Mouse (Mus musculus): ENCODE measurements at regions not wholly inside any gene's neighbourhood (a gene's known extent, or its start where the extent isn't known, plus 50 kb on each side); places are given as distances from the start of the nearest gene placed in this dataset.

DNA sequence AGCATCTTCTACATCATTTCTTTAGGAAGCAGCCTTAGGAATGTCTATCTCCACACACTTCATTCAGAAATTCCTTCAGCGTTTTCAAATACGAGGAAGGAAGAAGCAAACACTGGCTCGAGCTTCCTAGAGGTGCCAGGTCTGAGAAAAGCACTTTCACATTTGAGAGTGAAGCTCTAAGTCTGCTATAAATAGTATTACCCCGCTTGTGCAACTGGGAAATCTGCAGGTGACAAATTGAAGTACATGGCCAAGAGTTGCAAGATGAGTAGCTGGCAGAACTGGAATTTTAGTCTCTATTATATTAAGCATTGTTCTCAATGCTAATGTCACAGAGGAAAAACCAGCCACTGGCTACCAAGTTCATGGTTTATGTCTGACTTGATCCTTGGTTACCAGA, 73.2 kb upstream of the Klf7 start:
- Histone ChIP-seq H3K9me3 (replicated peaks; ENCODE audit: insufficient read depth, low read length) (no peaks in the 10 kb centered on the region), H3K79me2 (ENCODE audit: control insufficient read depth, insufficient read depth, low read length, poor library complexity) (no peaks in the 10 kb centered on the region), H3K36me3 (ENCODE audit: control insufficient read depth in 1 of 2, insufficient read depth in 2 of 2, low read length in 2 of 2) (no peaks in the 10 kb centered on the region), H3K27ac (ENCODE audit: control insufficient read depth, low read depth, low read length) (no peak overlapping the region), H3K4me3 (ENCODE audit: control insufficient read depth in 1 of 2, insufficient read depth in 1 of 2, low read depth in 2 of 2, low read length in 2 of 2) (no peak overlapping the region), H3K27me3 (ENCODE audit: control insufficient read depth in 1 of 2, insufficient read depth in 2 of 2, low read length in 2 of 2) (no peaks in the 10 kb centered on the region; a peak in 1 of 4 replicates), H3K9ac (ENCODE audit: control insufficient read depth, low read depth, low read length, poor library complexity, severe bottlenecking) (no peak overlapping the region), H3K4me1 (ENCODE audit: control insufficient read depth in 1 of 2, insufficient read depth in 2 of 2, low read length in 2 of 2) (no peaks in the 10 kb centered on the region)
- TF ChIP-seq TCF12 (IDR thresholded peaks at IDR 0.05; ENCODE audit: low read depth, low read length) (no peak), MEF2A (IDR thresholded peaks at IDR 0.05; ENCODE audit: extremely low read depth, insufficient replicate concordance, low read depth, low read length, poor library complexity, severe bottlenecking) (no peak), POLR2AphosphoS5 (IDR thresholded peaks at IDR 0.05; ENCODE audit: borderline replicate concordance, low read depth, low read length) (no peak), E2F4 (IDR thresholded peaks at IDR 0.05; ENCODE audit: borderline replicate concordance, low read depth, low read length) (no peak), CHD1 (IDR thresholded peaks at IDR 0.05; ENCODE audit: low read depth, low read length) (no peak), CHD2 (IDR thresholded peaks at IDR 0.05; ENCODE audit: low read length) (no peak), ZC3H11A (IDR thresholded peaks at IDR 0.05; ENCODE audit: low read depth, low read length) (no peak), GATA1 (IDR thresholded peaks at IDR 0.05; ENCODE audit: low read depth, low read length) (no peak), BHLHE40 (IDR thresholded peaks at IDR 0.05; ENCODE audit: borderline replicate concordance, low read depth, low read length) (no peak), MAZ (IDR thresholded peaks at IDR 0.05; ENCODE audit: low read depth, low read length) (no peak), CTCF (IDR thresholded peaks at IDR 0.05 in 2 of 3, conservative IDR thresholded peaks at IDR 0.05 in 1 of 3; ENCODE audit: control insufficient read depth in 1 of 3, insufficient read depth in 1 of 3, low read depth in 2 of 3, low read length in 3 of 3, poor library complexity in 1 of 3, severe bottlenecking in 1 of 3) (no peak), TAL1 (IDR thresholded peaks at IDR 0.05; ENCODE audit: low read length) (no peak), USF2 (IDR thresholded peaks at IDR 0.05; ENCODE audit: borderline replicate concordance in 1 of 2, insufficient read depth in 1 of 2, low read depth in 1 of 2, low read length in 2 of 2) (no peak), MAX (IDR thresholded peaks at IDR 0.05; ENCODE audit: low read length) (no peak)
- no peak for DNase-seq (ENCODE audit: low read depth, low spot score)

DNA sequence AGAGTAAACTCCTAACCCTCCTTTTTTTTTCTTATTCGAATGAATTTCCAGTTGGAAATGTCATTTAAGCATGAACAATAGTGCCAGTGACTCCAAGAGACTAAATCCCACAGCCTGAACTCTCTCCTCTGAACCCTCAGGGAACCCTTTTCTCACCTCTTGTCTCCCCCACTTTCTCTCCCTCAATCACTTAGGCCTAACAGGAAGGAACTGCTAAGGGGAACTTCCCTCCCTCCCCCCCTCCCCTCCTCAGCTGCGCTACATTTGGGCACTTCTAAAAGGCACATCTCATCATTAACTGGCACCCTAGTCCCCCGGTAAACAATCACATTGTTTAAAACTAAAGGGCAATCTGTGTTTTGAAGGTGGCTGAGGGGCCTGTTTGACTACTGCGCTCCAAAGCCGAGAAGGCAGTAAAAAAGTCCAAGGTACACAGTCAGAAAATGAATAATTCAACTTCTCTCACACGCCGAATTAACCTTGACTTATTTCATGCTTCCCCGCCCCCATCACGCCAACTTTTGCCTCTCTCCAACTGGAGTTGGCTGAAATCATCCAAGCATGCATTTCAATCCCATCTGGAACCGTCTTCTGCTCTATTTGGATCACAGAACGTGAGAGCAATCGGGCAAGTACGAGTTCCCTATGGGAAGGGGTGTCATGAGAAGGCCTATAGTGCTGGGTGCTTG, 71.2 kb upstream of the Klf7 start:
- no peak overlapping the region for H3K9ac ChIP-seq (ENCODE audit: control insufficient read depth, low read depth, low read length, poor library complexity, severe bottlenecking)
- no peaks in the 10 kb centered on the region for H3K36me3 ChIP-seq (ENCODE audit: control insufficient read depth in 1 of 2, insufficient read depth in 2 of 2, low read length in 2 of 2)
- TF ChIP-seq EP300 (IDR thresholded peaks at IDR 0.05; ENCODE audit: low read depth in 1 of 2, low read length in 2 of 2): no peak
- no peak for TF ChIP-seq CTCF (IDR thresholded peaks at IDR 0.05 in 2 of 3, conservative IDR thresholded peaks at IDR 0.05 in 1 of 3; ENCODE audit: control insufficient read depth in 1 of 3, insufficient read depth in 1 of 3, low read depth in 2 of 3, low read length in 3 of 3, poor library complexity in 1 of 3, severe bottlenecking in 1 of 3)
- no peak for TF ChIP-seq CHD2 (IDR thresholded peaks at IDR 0.05; ENCODE audit: low read length)
- TF ChIP-seq ZC3H11A (IDR thresholded peaks at IDR 0.05; ENCODE audit: low read depth, low read length): no peak
- TF ChIP-seq TBP (IDR thresholded peaks at IDR 0.05; ENCODE audit: low read depth, low read length): no peak
- no peak for TF ChIP-seq SIN3A (IDR thresholded peaks at IDR 0.05; ENCODE audit: low read length)
- TF ChIP-seq JUND (IDR thresholded peaks at IDR 0.05; ENCODE audit: low read depth, low read length): no peak
- TF ChIP-seq TCF12 (IDR thresholded peaks at IDR 0.05; ENCODE audit: low read depth, low read length): no peak
- TF ChIP-seq MXI1 (IDR thresholded peaks at IDR 0.05; ENCODE audit: low read depth, low read length): no peak
- TF ChIP-seq MEF2A (IDR thresholded peaks at IDR 0.05; ENCODE audit: extremely low read depth, insufficient replicate concordance, low read depth, low read length, poor library complexity, severe bottlenecking): no peak
- TF ChIP-seq POLR2A (IDR thresholded peaks at IDR 0.05; ENCODE audit: control insufficient read depth in 1 of 2, insufficient read depth in 1 of 2, low read depth in 1 of 2, low read length in 2 of 2, poor library complexity in 1 of 2): no peak
- no peak for TF ChIP-seq BHLHE40 (IDR thresholded peaks at IDR 0.05; ENCODE audit: borderline replicate concordance, low read depth, low read length)
- no peak for TF ChIP-seq E2F4 (IDR thresholded peaks at IDR 0.05; ENCODE audit: borderline replicate concordance, low read depth, low read length)
- no peak for TF ChIP-seq RAD21 (IDR thresholded peaks at IDR 0.05; ENCODE audit: low read depth, low read length)
- TF ChIP-seq NRF1 (IDR thresholded peaks at IDR 0.05; ENCODE audit: insufficient read depth, low read depth, low read length, poor library complexity, severe bottlenecking): no peak
- no peak overlapping the region for H3K4me3 ChIP-seq (ENCODE audit: control insufficient read depth in 1 of 2, insufficient read depth in 1 of 2, low read depth in 2 of 2, low read length in 2 of 2)
- no peak for DNase-seq (ENCODE audit: low read depth, low spot score)
- H3K27me3 ChIP-seq (ENCODE audit: control insufficient read depth in 1 of 2, insufficient read depth in 2 of 2, low read length in 2 of 2): no peaks in the 10 kb centered on the region; a peak in 1 of 4 replicates
- no peaks in the 10 kb centered on the region for H3K9me3 ChIP-seq (replicated peaks; ENCODE audit: insufficient read depth, low read length)
- H3K27ac ChIP-seq (ENCODE audit: control insufficient read depth, low read depth, low read length): no peak overlapping the region
- H3K79me2 ChIP-seq (ENCODE audit: control insufficient read depth, insufficient read depth, low read length, poor library complexity): no peaks in the 10 kb centered on the region
- no peaks in the 10 kb centered on the region for H3K4me1 ChIP-seq (ENCODE audit: control insufficient read depth in 1 of 2, insufficient read depth in 2 of 2, low read length in 2 of 2)
